Mouse (Mus musculus) liver, embryonic 18 days (tissue): ENCODE measurements around the gene Gm10190. TPM values are rescaled to one million over a fixed set of nuclear protein-coding genes. Genes with fewer than 3 reads are reported as not detected.

Source experiments
- polyA plus RNA-seq: library from polyadenylated mRNA; depleted of rRNA; stranded (reverse); fragments of >200 nt; gene quantifications from 2 replicates; pipeline ENCODE4 v1.2.3, GENCODE M21; 2012; rRNA removed

Gm10190 gene
- polyA plus RNA-seq, result 0.20 TPM in 1 of 2 replicates, not detected in the other

DNA sequence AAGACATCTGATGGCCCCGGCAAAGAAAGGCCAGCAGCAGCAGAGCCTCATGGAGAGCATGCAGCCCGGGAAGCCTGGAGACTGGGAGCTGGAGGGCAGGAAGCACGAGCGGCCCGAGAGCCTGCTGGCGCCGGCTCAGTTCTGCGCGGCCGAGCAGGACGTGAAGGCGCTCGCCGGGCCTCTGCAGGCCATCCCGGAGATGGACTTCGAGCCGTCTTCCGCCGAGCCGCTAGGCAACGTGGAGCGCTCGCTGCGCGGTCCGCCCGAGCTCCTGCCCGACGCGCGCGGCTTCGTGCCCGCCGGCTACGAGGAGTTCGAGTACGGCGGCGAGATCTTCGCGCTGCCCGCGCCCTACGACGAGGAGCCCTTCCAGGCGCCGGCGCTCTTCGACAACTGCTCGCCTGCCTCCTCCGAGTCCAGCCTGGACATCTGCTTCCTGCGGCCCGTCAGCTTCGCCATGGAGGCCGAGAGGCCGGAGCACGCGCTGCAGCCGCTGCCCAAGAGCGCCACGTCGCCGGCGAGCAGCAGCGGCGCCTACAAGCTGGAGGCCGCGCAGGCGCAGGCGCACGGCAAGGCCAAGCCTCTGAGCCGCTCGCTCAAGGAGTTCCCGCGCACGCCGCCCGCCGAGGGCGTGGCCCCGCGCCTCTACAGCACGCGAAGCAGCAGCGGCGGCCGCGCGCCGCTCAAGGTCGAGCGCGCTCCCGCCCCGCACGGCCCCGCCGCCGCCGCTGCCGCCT, at the start of gene Gm10190:
Gene Gm10190, minus strand, starts transcription at position 553 of the 737 bp plus-strand sequence.

Other genes starting within 250 kb of the Gm10190 start
- gene Galm, start 246.1 kb downstream of the Gm10190 start, polyA plus RNA-seq, result 35.6 and 38.2 TPM in 2 replicates
- 106 and 109 TPM in 2 replicates for gene Srsf7, start 166.2 kb downstream of the Gm10190 start, polyA plus RNA-seq
- gene Ttc39d, start 166.1 kb downstream of the Gm10190 start, polyA plus RNA-seq, result 0.01 TPM in 2 replicates
- 8.8 and 9.0 TPM in 2 replicates for gene Gemin6, start 149.1 kb downstream of the Gm10190 start, polyA plus RNA-seq
- gene Morn2, start 83.3 kb downstream of the Gm10190 start, polyA plus RNA-seq, result 3.2 and 3.5 TPM in 2 replicates
- gene Dhx57, start 83.1 kb downstream of the Gm10190 start, polyA plus RNA-seq, result 6.1 and 6.9 TPM in 2 replicates
- 0.08 and 0.21 TPM in 2 replicates for gene Arhgef33, start 66.1 kb downstream of the Gm10190 start, polyA plus RNA-seq
- 1.5 and 1.7 TPM in 2 replicates for gene Sos1, start 106.9 kb upstream of the Gm10190 start, polyA plus RNA-seq
- 0.24 and 0.28 TPM in 2 replicates for gene Cdkl4, start 204.3 kb upstream of the Gm10190 start, polyA plus RNA-seq